11 mouse cellular contexts compared by ENCODE assay signal in genomic region chr10:25395236-25395886, GRCm38 (mm10). TPM values are rescaled to one million over a fixed set of nuclear protein-coding genes. Genes with fewer than 3 reads are reported as not detected.
DNase-seq lines count a peak whose midpoint lies in the region; ATAC-seq and TF ChIP-seq lines count a peak whose summit lies in the region.
"Had no signal": no experiment of that assay in that cellular context is flagged by ENCODE, and none has a peak within 500 bp of the region (broad histone marks: within the 10 kb centered on the region; RNA-seq: fewer than 3 reads in every experiment).

No protein-coding gene starts in this region.

- no peak for TF ChIP-seq CTCF in kidney, adult 2 months (conservative IDR thresholded peaks at IDR 0.05; ENCODE audit: insufficient read depth, insufficient read length, low read depth, low read length)
- TF ChIP-seq CTCF in CH12.LX (conservative IDR thresholded peaks at IDR 0.05 in 1 of 2, IDR thresholded peaks at IDR 0.05 in 1 of 2; ENCODE audit: low read depth in 2 of 2, low read length in 2 of 2): peak in 1 of 2 experiments; percentile 36; a peak in 2 of 4 replicates

- dilution Hi-C loops in CH12.LX (cut with MboI; ENCODE audit: extremely low pct_ligation_motif_present, extremely low pct_unique_long_range_greater_than_20kb, low sequenced_read_pairs): no loop called here

- no peak for TF ChIP-seq POLR2A in kidney, adult 2 months (IDR thresholded peaks at IDR 0.05; ENCODE audit: low read depth, low read length)
- TF ChIP-seq POLR2A in CH12.LX (IDR thresholded peaks at IDR 0.05; ENCODE audit: low read depth, low read length): no peak

- no peak for TF ChIP-seq EP300 in CH12.LX (IDR thresholded peaks at IDR 0.05; ENCODE audit: low read length)

- no peak overlapping the region for H3K9ac ChIP-seq in kidney, embryonic 14.5 days (ENCODE audit: low read depth, low read length)
- H3K9ac ChIP-seq in CH12.LX (ENCODE audit: insufficient read depth, low read depth): no peak overlapping the region
- no peak overlapping the region for H3K9ac ChIP-seq in kidney, embryonic 16.5 days (replicated peaks; ENCODE audit: low read length)
- H3K9ac ChIP-seq: midbrain, embryonic 15.5 days had no signal

- no peaks in the 10 kb centered on the region for H3K9me3 ChIP-seq in kidney, embryonic 14.5 days (ENCODE audit: control insufficient read depth, low read length)
- no peaks in the 10 kb centered on the region for H3K9me3 ChIP-seq in CH12.LX (replicated peaks; ENCODE audit: low read length)
- no peaks in the 10 kb centered on the region for H3K9me3 ChIP-seq in kidney, embryonic 16.5 days (ENCODE audit: low read length)
- H3K9me3 ChIP-seq: midbrain, embryonic 15.5 days had no signal

- no peak; the same call in none of the 2 replicates for TF ChIP-seq RAD21 in CH12.LX (IDR thresholded peaks at IDR 0.05; ENCODE audit: low read depth, low read length)

- no peaks in the 10 kb centered on the region for H3K36me3 ChIP-seq in kidney, adult 2 months (ENCODE audit: control insufficient read depth, insufficient read depth, low read length)
- no peaks in the 10 kb centered on the region for H3K36me3 ChIP-seq in kidney, embryonic 14.5 days (ENCODE audit: control insufficient read depth, insufficient read depth, low read length)
- peaks cover 0 to 19% of the 10 kb centered on the region in 2 experiments for H3K36me3 ChIP-seq in CH12.LX (replicated peaks in 1 of 2; ENCODE audit: control insufficient read depth in 1 of 2, insufficient read depth in 1 of 2, low read length in 1 of 2)
- H3K36me3 ChIP-seq in kidney, embryonic 16.5 days (ENCODE audit: insufficient read depth, low read length): no peaks in the 10 kb centered on the region
- H3K36me3 ChIP-seq: midbrain, embryonic 15.5 days had no signal

- H3K27me3 ChIP-seq in kidney, adult 2 months (replicated peaks; ENCODE audit: control insufficient read depth, insufficient read depth, low read length): no peaks in the 10 kb centered on the region
- H3K27me3 ChIP-seq in kidney, embryonic 14.5 days (ENCODE audit: control insufficient read depth, insufficient read depth, low read length): no peaks in the 10 kb centered on the region
- no peaks in the 10 kb centered on the region for H3K27me3 ChIP-seq in CH12.LX (replicated peaks)
- H3K27me3 ChIP-seq in kidney, embryonic 16.5 days (ENCODE audit: insufficient read depth, low read length): no peaks in the 10 kb centered on the region
- H3K27me3 ChIP-seq: midbrain, embryonic 15.5 days had no signal

- no peaks in the 10 kb centered on the region for H3K4me1 ChIP-seq in kidney, adult 2 months (ENCODE audit: control insufficient read depth, insufficient read depth, low read length)
- peaks cover 16% of the 10 kb centered on the region for H3K4me1 ChIP-seq in kidney, embryonic 14.5 days (ENCODE audit: control insufficient read depth, insufficient read depth, low read length)
- peaks cover 5 to 52% of the 10 kb centered on the region in 2 experiments; a peak in 3 of 4 replicates for H3K4me1 ChIP-seq in CH12.LX (ENCODE audit: control insufficient read depth in 1 of 2, insufficient read depth in 2 of 2)
- H3K4me1 ChIP-seq in kidney, embryonic 16.5 days (ENCODE audit: insufficient read depth, low read length): peaks cover 22% of the 10 kb centered on the region
- H3K4me1 ChIP-seq: midbrain, embryonic 15.5 days had no signal

- H3K79me2 ChIP-seq in CH12.LX (replicated peaks; ENCODE audit: control insufficient read depth, extremely low read depth, insufficient read depth, poor library complexity, severe bottlenecking): no peaks in the 10 kb centered on the region

- DNase-seq in kidney, adult 2 months: peak; percentile 30
- no peak for DNase-seq in CH12.LX (ENCODE audit: extremely low read depth)
- peak; percentile 6 for DNase-seq in adrenal gland, postnatal 25 days
- DNase-seq in lung, postnatal 10 days: peak; percentile 16
- DNase-seq in cerebellum, adult 18-20 months: no peak
- DNase-seq in spleen, postnatal 36 days (ENCODE audit: low spot score in 2 of 2): no peak
- DNase-seq: cerebellum, postnatal 36 days; layer of hippocampus, adult 9-11 months had no signal

- no peak overlapping the region for H3K4me2 ChIP-seq in kidney, embryonic 14.5 days (replicated peaks; ENCODE audit: low read depth, low read length)
- no peak overlapping the region for H3K4me2 ChIP-seq in CH12.LX (ENCODE audit: insufficient read depth, low read depth, poor library complexity, severe bottlenecking)
- no peak overlapping the region for H3K4me2 ChIP-seq in kidney, embryonic 16.5 days (replicated peaks; ENCODE audit: low read depth, low read length)
- H3K4me2 ChIP-seq: midbrain, embryonic 15.5 days had no signal

- 71% methylated on average over 5 of the region's 5 CpGs for WGBS in kidney, adult 2 months
- 80% methylated on average over 5 of the region's 5 CpGs for WGBS in kidney, embryonic 14.5 days
- WGBS in kidney, embryonic 16.5 days: 81% methylated on average over 5 of the region's 5 CpGs

- in situ Hi-C loops in CH12.LX (cut with MboI; ENCODE audit: low pct_ligation_motif_present, low pct_unique_long_range_greater_than_20kb, low sequenced_read_pairs): no loop called here

- H3K4me3 ChIP-seq in kidney, adult 2 months (ENCODE audit: insufficient read depth, low read depth, low read length): no peak overlapping the region
- H3K4me3 ChIP-seq in kidney, embryonic 14.5 days (ENCODE audit: low read length): no peak overlapping the region
- H3K4me3 ChIP-seq in CH12.LX (replicated peaks in 1 of 3; ENCODE audit: low read depth in 2 of 3, low read length in 2 of 3, poor library complexity in 1 of 3): no peak overlapping the region
- H3K4me3 ChIP-seq in kidney, embryonic 16.5 days (ENCODE audit: low read length): no peak overlapping the region
- H3K4me3 ChIP-seq: midbrain, embryonic 15.5 days had no signal

- no peak overlapping the region for H3K27ac ChIP-seq in kidney, adult 2 months (ENCODE audit: insufficient read depth, low read depth, low read length)
- no peak overlapping the region for H3K27ac ChIP-seq in kidney, embryonic 14.5 days (ENCODE audit: low read depth, low read length)
- no peak overlapping the region for H3K27ac ChIP-seq in CH12.LX (ENCODE audit: insufficient read depth, low read depth)
- H3K27ac ChIP-seq in kidney, embryonic 16.5 days (ENCODE audit: low read length): no peak overlapping the region
- H3K27ac ChIP-seq: midbrain, embryonic 15.5 days had no signal

- ATAC-seq in kidney, embryonic 14.5 days (ENCODE audit: low FRiP score, low TSS enrichment): no peak
- ATAC-seq in kidney, embryonic 16.5 days (ENCODE audit: low FRiP score, low TSS enrichment): no peak
- ATAC-seq: midbrain, embryonic 15.5 days had no signal

TF ChIP-seq in CH12.LX, 34 proteins besides CTCF, POLR2A, EP300 and RAD21:
- TF ChIP-seq BHLHE40 (IDR thresholded peaks at IDR 0.05; ENCODE audit: low read depth, low read length) (no peak), SMC3 (IDR thresholded peaks at IDR 0.05; ENCODE audit: low read depth, low read length) (0 out of 2 replicates have a peak, but pooled peaks have one; percentile 22)
TF ChIP-seq in CH12.LX: peak in this region for 1.

RNA-seq across cellular contexts. Expression of gene Epb41l2, which starts 35.8 kb away (rescaled TPM):
- polyA plus RNA-seq in kidney, adult 2 months (2012; rRNA removed): 22.9 and 28.8 TPM in 2 replicates
- 41.4 and 66.4 TPM in 2 replicates for polyA plus RNA-seq in kidney, embryonic 14.5 days (2014; fragmentation: Nextera tagmentation; extraction: Ambion mirVana)
- 20.6 and 24.3 TPM in 2 replicates for total RNA-seq in CH12.LX (2012; rRNA removed)
- total RNA-seq in CH12.LX (2014; rRNA removed): 25.9 and 28.4 TPM in 2 replicates
- polyA plus RNA-seq in CH12.LX (2012; ENCODE audit: insufficient read length, low read depth): 65.0 and 71.2 TPM in 2 replicates
- total RNA-seq in adrenal gland, postnatal 25 days (2021): 70.7 and 82.6 TPM in 2 replicates
- polyA plus RNA-seq in kidney, embryonic 16.5 days (2015; fragmentation: Nextera tagmentation; extraction: Ambion mirVana): 74.9 and 75.6 TPM in 2 replicates

Comparison
In these comparisons a context has a peak if more than half of its experiments do, and no peak if none do; other contexts are left out.
1. DNase-seq: peak in kidney, adult 2 months (single experiment), adrenal gland, postnatal 25 days (single experiment) and lung, postnatal 10 days (single experiment); none in CH12.LX (single experiment), cerebellum, adult 18-20 months (0 of 2) and spleen, postnatal 36 days (0 of 2).